Mouse (Mus musculus): Measurements from ENCODE around the gene Sp2.

- no peak for TF ChIP-seq CTCF (IDR thresholded peaks at IDR 0.05; ENCODE audit: low read depth)
- TF ChIP-seq EP300 (optimal IDR thresholded peaks at IDR 0.05): no peak
Observed at GRCm38 (mm10) chr11:96966172-96966571, 16.6 kb downstream of the Sp2 start.

All from stomach, postnatal 0 days (tissue).